Mouse (Mus musculus): ENCODE measurements at regions not wholly inside any gene's neighbourhood (a gene's known extent, or its start where the extent isn't known, plus 50 kb on each side); places are given as distances from the start of the nearest gene placed in this dataset.
"Not testable (repeated sequence)": the region's sequence is repeated elsewhere in the genome, so short reads cannot be mapped to it uniquely, and the experiment has no call there.

- no peak for DNase-seq (ENCODE audit: low read depth, low spot score)
These were observed 62.9 kb upstream of the Bet1 start for GRCm38 (mm10) chr6:4149663-4150062.

- DNase-seq (ENCODE audit: low read depth, low spot score) = no peak
These were observed 71.5 kb upstream of the Bet1 start for GRCm38 (mm10) chr6:4158293-4158692.

- no peak for DNase-seq (ENCODE audit: low read depth, low spot score)
These were observed 77.0 kb upstream of the Bet1 start for GRCm38 (mm10) chr6:4163733-4164132.

- no peak for DNase-seq (ENCODE audit: low read depth, low spot score)
These were observed 80.3 kb upstream of the Bet1 start for GRCm38 (mm10) chr6:4167112-4167511.

DNA sequence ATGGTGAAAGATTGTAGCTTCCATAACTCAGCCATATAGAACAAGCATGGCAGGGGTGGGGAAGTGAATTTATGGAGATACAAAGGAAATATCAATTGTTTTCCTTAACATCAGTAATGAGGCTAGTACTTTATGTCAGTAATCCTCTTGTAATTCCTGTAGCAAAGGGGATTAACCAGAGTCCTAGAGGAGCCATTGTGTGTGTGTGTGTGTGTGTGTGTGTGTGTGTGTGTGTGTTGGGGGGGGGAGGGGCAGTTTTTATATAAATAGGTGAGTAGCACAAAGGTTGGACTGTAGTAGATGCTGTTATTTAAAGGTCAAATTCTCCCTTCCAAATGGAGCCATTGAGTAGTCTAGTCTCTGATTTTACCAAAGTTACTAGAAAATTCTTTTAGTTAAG is 81.0 kb upstream of the Bet1 start:
- DNase-seq (ENCODE audit: low read depth, low spot score) = no peak

GRCm38 (mm10) chr6:4171561-4171960 is 84.8 kb upstream of the Bet1 start:
- no peak for DNase-seq (ENCODE audit: low read depth, low spot score)

- no peak for DNase-seq (ENCODE audit: low read depth, low spot score)
These were observed 100.9 kb upstream of the Bet1 start for GRCm38 (mm10) chr6:4187683-4188082.

DNA sequence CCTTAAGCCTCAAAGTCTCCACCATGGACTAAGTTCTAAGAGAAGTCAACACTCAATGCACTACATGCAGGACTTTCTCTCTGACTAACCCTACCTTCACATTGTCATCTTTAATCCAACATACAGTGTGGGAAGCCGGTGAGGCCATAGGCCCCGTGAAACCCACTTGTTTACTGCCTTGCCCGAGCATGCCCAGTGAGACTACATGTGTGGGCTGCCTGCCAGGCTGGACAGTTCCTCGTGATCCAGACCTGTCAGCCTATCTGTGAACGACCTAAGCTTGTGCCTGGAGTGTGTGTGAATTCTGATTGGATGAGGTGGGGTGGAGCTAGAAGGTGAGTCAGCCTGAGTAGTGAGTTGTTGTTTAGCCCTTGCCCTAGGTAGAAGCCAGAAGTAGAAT is 104.2 kb upstream of the Bet1 start:
- not testable (repeated sequence) for DNase-seq (ENCODE audit: low read depth, low spot score)

- no peak for DNase-seq (ENCODE audit: low read depth, low spot score)
These were observed 106.5 kb upstream of the Bet1 start for GRCm38 (mm10) chr6:4193286-4193685.

GRCm38 (mm10) chr6:4201176-4201575 is 114.4 kb upstream of the Bet1 start:
- no peak for DNase-seq (ENCODE audit: low read depth, low spot score)

GRCm38 (mm10) chr6:4205681-4206080 is 118.9 kb upstream of the Bet1 start:
- DNase-seq (ENCODE audit: low read depth, low spot score) = no peak

DNA sequence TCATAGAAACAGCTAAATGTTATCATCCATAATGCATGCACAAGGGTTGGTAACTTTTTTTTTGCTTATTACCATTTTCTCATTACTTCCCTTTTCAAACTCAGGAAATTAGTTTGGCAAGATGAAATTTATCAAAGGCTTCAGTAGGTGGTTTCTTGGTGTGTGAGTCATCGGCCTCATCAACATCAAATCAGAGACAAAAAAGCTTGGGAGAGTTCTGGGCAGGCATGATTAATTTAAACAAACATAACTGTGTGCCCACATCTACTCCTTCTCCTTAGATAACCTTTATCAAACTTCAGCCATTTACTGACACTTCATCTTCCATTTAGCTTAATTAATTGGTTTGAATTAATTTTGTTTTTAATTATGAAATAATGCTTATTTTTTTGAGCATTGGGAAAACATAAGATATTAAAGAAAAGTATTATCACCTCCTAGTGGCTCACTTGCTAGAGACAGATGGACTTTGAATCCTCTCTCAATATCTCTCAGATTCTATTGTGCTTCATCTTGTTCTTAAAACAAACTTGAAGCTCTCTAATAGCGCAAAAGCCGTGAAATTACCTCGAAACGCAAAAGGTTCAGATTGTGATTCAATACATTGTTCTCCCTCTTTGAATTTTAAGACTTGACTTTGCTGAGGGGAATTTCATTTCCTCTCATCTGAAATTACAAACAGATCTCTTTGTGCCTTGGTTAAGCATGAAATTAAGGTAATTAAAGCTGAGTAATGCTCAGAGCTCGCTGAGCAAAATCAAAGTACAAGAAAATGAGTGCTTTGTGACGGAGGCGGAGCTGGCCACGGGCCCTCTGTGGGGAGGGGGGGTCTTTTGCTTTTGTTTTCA is 158.7 kb upstream of the Bet1 start:
- DNase-seq (ENCODE audit: low read depth, low spot score) = no peak

- no peak for DNase-seq (ENCODE audit: low read depth, low spot score)
These were observed 159.3 kb upstream of the Bet1 start for GRCm38 (mm10) chr6:4246113-4246419.

GRCm38 (mm10) chr6:4276607-4277006 is 189.8 kb upstream of the Bet1 start:
- DNase-seq (ENCODE audit: low read depth, low spot score) = no peak

DNA sequence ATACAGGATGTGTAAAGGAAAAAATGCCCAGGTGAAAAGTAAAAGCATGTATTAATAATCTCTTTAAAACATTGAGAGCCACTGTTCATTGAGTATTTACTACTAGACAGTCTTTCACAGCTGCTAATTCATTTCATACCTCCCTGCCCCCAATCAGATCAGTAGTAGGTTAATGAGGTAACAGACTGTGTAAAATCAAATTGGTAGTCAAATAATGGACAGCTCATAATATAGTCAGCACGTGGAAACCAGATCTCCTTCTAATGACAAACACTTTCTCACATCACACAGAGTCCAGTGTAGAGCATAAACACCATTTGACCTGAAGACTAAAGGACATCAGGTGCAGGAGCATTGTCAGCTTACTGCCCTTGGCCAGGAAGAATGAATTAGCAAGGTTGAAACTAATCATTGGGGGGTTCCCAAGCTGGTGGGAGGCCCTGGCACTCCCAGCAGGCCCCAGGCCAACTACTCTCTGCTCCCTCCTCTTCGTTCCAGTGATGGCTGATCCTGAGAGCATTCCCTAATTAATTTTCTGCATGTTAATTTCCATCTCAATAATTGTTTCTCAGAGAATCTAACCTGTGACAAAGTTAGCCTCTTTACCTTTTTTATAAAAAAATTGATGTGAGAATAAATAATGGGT is 190.6 kb upstream of the Bet1 start:
- DNase-seq (ENCODE audit: low read depth, low spot score) = no peak

GRCm38 (mm10) chr6:4291380-4291779 is 204.6 kb upstream of the Bet1 start:
- no peak for DNase-seq (ENCODE audit: low read depth, low spot score)

DNA sequence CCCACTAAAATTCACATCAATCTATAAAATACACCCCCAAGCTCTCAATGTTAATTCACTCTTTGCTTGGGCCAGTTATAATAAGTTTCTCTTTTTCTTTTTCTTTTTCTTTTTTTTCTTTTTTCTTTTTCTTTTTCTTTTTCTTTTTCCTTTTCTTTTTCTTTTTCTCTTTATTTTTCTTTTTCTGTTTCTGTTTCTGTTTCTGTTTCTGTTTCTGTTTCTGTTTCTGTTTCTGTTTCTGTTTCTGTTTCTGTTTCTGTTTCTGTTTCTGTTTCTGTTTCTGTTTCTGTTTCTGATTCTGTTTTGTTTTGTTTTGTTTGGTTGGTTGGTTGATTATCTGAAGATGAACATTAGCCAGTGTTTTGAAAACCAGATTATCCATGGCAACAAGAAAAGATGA is 201.2 kb upstream of the Col1a2 start:
- not testable (repeated sequence) for DNase-seq (ENCODE audit: low read depth, low spot score)

GRCm38 (mm10) chr6:4349953-4350352 is 154.7 kb upstream of the Col1a2 start:
- DNase-seq (ENCODE audit: low read depth, low spot score) = no peak

DNA sequence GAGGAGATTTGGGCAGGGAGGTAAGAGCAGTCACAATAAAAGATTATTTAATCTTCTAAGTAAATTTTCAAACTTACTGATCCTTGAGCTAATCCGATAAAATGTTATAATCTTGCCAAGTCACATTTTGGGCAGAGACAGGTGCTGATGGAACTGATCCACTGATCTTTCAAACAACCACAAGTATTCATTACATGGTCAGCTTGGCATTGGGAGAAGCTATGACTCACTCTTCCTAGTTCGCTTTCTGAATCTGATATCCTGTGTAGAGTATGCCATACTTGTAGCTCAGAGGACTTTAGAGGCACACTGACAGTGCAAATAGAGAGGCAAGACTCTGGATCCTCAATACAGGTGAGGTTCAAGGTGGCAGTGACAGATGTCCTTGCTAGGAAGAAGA is 142.4 kb upstream of the Col1a2 start:
- DNase-seq (ENCODE audit: low read depth, low spot score) = no peak

- no peak for DNase-seq (ENCODE audit: low read depth, low spot score)
These were observed 129.1 kb upstream of the Col1a2 start for GRCm38 (mm10) chr6:4375465-4376037.

DNA sequence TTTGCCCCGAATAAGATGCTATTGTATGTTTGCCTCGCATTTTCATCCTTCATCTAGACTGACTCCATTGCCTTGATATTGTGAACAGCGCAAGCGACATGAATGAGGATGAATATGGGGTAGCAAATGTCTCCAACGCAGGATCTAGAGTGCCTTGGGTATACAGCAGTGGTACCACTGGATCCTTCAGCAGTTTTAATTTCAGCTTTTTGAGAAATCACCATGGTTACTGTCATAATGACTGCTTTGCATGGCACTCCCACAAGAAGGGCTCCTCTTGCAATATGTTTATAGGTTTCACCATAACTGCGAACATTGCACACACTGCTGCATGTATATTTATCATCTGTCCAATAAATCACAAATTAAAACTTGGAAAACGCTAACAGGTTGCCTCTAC is 107.8 kb upstream of the Col1a2 start:
- no peak for DNase-seq (ENCODE audit: low read depth, low spot score)

GRCm38 (mm10) chr6:4397695-4398598 is 106.7 kb upstream of the Col1a2 start:
- peak; percentile 10 for DNase-seq (ENCODE audit: low read depth, low spot score)
